Mouse (Mus musculus): ENCODE data around the gene Nup210. TPM values are rescaled to one million over a fixed set of nuclear protein-coding genes. Genes with fewer than 3 reads are reported as not detected.

The Nup210 gene
- polyA plus RNA-seq, 1 experiment from 2014 or later: 37.4 TPM

- DNase-seq (ENCODE audit: low spot score): no peak
- Histone ChIP-seq H3K27ac (ENCODE audit: low read depth, low read length) (no peak overlapping the region), H3K4me3 (ENCODE audit: low read depth, low read length) (no peak overlapping the region), H3K4me2 (ENCODE audit: low read depth, low read length, severe bottlenecking) (no peak overlapping the region), H3K36me3 (ENCODE audit: control insufficient read depth, insufficient read depth, low read length) (no peaks in the 10 kb centered on the region), H3K27me3 (ENCODE audit: control insufficient read depth, insufficient read depth, low read length) (no peaks in the 10 kb centered on the region), H3K9me3 (ENCODE audit: control insufficient read depth, low read length) (no peaks in the 10 kb centered on the region), H3K9ac (ENCODE audit: low read length) (no peak overlapping the region), H3K4me1 (replicated peaks; ENCODE audit: control insufficient read depth, insufficient read depth, low read length) (no peaks in the 10 kb centered on the region)
- WGBS: 82% methylated on average over 9 of the region's 9 CpGs
- no peak for ATAC-seq (replicated peaks; ENCODE audit: low FRiP score)
These were observed 102.3 kb downstream of the Nup210 start for GRCm38 (mm10) chr6:91014198-91014958.

DNA sequence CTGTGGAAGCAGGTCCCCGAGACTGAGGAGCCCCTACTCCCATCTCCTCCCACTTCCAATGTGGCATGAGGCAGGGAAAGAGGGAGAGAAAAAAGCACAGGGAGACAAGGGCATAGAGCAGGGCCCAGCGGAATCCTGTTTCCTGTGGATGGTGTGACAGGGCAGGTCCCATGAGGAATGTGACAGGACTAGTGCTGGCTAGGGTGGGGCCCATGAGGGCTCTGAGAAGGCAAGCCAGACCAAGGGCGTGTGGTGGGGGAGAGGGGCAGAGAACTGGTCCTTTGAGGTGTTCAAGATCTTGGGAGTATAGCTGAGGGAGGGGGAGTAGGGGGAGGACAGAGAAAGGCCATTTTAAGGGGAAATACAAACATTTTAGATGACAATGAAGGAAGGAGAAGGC lies 104.2 kb downstream of the Nup210 start:
- no peak overlapping the region for H3K4me2 ChIP-seq (ENCODE audit: low read depth, low read length, severe bottlenecking)
- no peak for ATAC-seq (replicated peaks; ENCODE audit: low FRiP score)
- H3K4me3 ChIP-seq (ENCODE audit: low read depth, low read length): no peak overlapping the region
- H3K36me3 ChIP-seq (ENCODE audit: control insufficient read depth, insufficient read depth, low read length): no peaks in the 10 kb centered on the region
- H3K27ac ChIP-seq (ENCODE audit: low read depth, low read length): no peak overlapping the region
- WGBS: 83% methylated on average over 3 of the region's 3 CpGs
- H3K9me3 ChIP-seq (ENCODE audit: control insufficient read depth, low read length): no peaks in the 10 kb centered on the region
- no peaks in the 10 kb centered on the region for H3K4me1 ChIP-seq (replicated peaks; ENCODE audit: control insufficient read depth, insufficient read depth, low read length)
- H3K9ac ChIP-seq (ENCODE audit: low read length): no peak overlapping the region
- no peak for DNase-seq (ENCODE audit: low spot score)
- no peaks in the 10 kb centered on the region for H3K27me3 ChIP-seq (ENCODE audit: control insufficient read depth, insufficient read depth, low read length)

- WGBS: 80% methylated on average over 4 of the region's 4 CpGs
- Histone ChIP-seq H3K4me2 (ENCODE audit: low read depth, low read length, severe bottlenecking) (no peak overlapping the region), H3K9me3 (ENCODE audit: control insufficient read depth, low read length) (no peaks in the 10 kb centered on the region), H3K4me1 (replicated peaks; ENCODE audit: control insufficient read depth, insufficient read depth, low read length) (no peaks in the 10 kb centered on the region), H3K27me3 (ENCODE audit: control insufficient read depth, insufficient read depth, low read length) (no peaks in the 10 kb centered on the region), H3K36me3 (ENCODE audit: control insufficient read depth, insufficient read depth, low read length) (no peaks in the 10 kb centered on the region), H3K9ac (ENCODE audit: low read length) (no peak overlapping the region), H3K4me3 (ENCODE audit: low read depth, low read length) (no peak overlapping the region), H3K27ac (ENCODE audit: low read depth, low read length) (no peak overlapping the region)
- DNase-seq (ENCODE audit: low spot score) (no peak), ATAC-seq (replicated peaks; ENCODE audit: low FRiP score) (no peak)
These were observed 105.1 kb downstream of the Nup210 start for GRCm38 (mm10) chr6:91011568-91011967.

DNA sequence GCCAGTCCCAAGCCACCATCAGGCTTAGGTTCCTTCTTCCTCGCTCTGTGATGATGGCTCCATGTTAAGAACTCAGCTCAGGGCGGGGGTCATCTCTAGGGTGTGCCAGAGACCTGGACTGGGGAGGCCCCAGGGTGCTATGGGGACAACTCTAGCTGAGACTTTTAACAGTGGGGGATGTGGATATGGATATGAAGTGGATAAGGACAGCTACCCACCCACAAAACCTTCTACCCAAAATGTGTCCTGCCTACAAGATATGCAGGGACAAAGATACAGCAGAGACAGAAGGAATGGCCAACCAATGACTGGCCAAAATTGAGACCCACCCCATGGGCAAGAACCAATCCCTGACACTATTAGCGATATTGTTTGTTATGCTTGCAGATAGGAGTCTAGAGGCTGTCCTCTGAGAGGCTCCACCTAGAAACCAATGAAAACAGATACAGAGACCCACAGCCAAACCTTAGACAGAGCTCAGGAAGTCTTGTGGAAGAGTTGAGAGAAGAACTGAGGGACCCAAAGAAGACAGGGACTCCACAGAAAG lies 108.3 kb downstream of the Nup210 start:
- Histone ChIP-seq H3K4me1 (replicated peaks; ENCODE audit: control insufficient read depth, insufficient read depth, low read length) (no peaks in the 10 kb centered on the region), H3K27me3 (ENCODE audit: control insufficient read depth, insufficient read depth, low read length) (no peaks in the 10 kb centered on the region), H3K36me3 (ENCODE audit: control insufficient read depth, insufficient read depth, low read length) (no peaks in the 10 kb centered on the region), H3K4me3 (ENCODE audit: low read depth, low read length) (no peak overlapping the region), H3K4me2 (ENCODE audit: low read depth, low read length, severe bottlenecking) (no peak overlapping the region), H3K9me3 (ENCODE audit: control insufficient read depth, low read length) (no peaks in the 10 kb centered on the region), H3K27ac (ENCODE audit: low read depth, low read length) (no peak overlapping the region), H3K9ac (ENCODE audit: low read length) (no peak overlapping the region)
- no peak for DNase-seq (ENCODE audit: low spot score)
- WGBS: 83% methylated on average over 3 of the region's 3 CpGs
- ATAC-seq (replicated peaks; ENCODE audit: low FRiP score): no peak

- H3K4me2 ChIP-seq (ENCODE audit: low read depth, low read length, severe bottlenecking): no peak overlapping the region
- H3K27ac ChIP-seq (ENCODE audit: low read depth, low read length): no peak overlapping the region
- no peak for DNase-seq (ENCODE audit: low spot score)
- H3K36me3 ChIP-seq (ENCODE audit: control insufficient read depth, insufficient read depth, low read length): no peaks in the 10 kb centered on the region
- no peaks in the 10 kb centered on the region for H3K27me3 ChIP-seq (ENCODE audit: control insufficient read depth, insufficient read depth, low read length)
- no peaks in the 10 kb centered on the region for H3K9me3 ChIP-seq (ENCODE audit: control insufficient read depth, low read length)
- H3K4me1 ChIP-seq (replicated peaks; ENCODE audit: control insufficient read depth, insufficient read depth, low read length): no peaks in the 10 kb centered on the region
- WGBS: 76% methylated on average over 2 of the region's 2 CpGs
- no peak for ATAC-seq (replicated peaks; ENCODE audit: low FRiP score)
- H3K9ac ChIP-seq (ENCODE audit: low read length): no peak overlapping the region
- H3K4me3 ChIP-seq (ENCODE audit: low read depth, low read length): no peak overlapping the region
These were observed 109.4 kb downstream of the Nup210 start for GRCm38 (mm10) chr6:91007207-91007606.

DNA sequence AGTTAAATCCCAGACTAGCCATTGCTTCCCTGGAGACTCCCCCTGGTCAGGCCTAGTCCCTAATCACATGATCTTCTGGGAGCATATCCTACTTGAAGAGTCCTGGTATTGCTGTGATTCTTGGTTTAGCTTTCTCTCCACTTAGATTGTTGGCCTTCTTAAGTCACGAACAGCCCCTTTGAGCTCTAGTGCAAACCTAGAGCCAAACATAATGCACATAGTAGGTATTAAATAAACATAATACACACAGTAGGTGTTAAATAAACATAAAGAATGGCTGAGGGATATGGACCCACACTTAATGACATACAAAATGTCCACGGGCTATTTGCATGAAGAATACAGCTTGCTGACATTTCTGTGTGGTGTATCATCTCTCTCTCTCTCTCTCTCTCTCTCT lies 112.5 kb downstream of the Nup210 start:
- Histone ChIP-seq H3K27me3 (ENCODE audit: control insufficient read depth, insufficient read depth, low read length) (no peaks in the 10 kb centered on the region), H3K36me3 (ENCODE audit: control insufficient read depth, insufficient read depth, low read length) (no peaks in the 10 kb centered on the region), H3K4me3 (ENCODE audit: low read depth, low read length) (no peak overlapping the region), H3K9ac (ENCODE audit: low read length) (no peak overlapping the region), H3K27ac (ENCODE audit: low read depth, low read length) (no peak overlapping the region), H3K4me1 (replicated peaks; ENCODE audit: control insufficient read depth, insufficient read depth, low read length) (0 out of 2 replicates have a peak, but pooled peaks cover 2% of the 10 kb centered on the region), H3K9me3 (ENCODE audit: control insufficient read depth, low read length) (no peaks in the 10 kb centered on the region), H3K4me2 (ENCODE audit: low read depth, low read length, severe bottlenecking) (no peak overlapping the region)
- WGBS: 90% methylated on average over 2 of the region's 2 CpGs
- no peak for ATAC-seq (replicated peaks; ENCODE audit: low FRiP score)
- no peak for DNase-seq (ENCODE audit: low spot score)

- H3K4me2 ChIP-seq (ENCODE audit: low read depth, low read length, severe bottlenecking): no peak overlapping the region
- H3K9me3 ChIP-seq (ENCODE audit: control insufficient read depth, low read length): no peaks in the 10 kb centered on the region
- H3K4me1 ChIP-seq (replicated peaks; ENCODE audit: control insufficient read depth, insufficient read depth, low read length): 0 out of 2 replicates have a peak, but pooled peaks cover 2% of the 10 kb centered on the region
- DNase-seq (ENCODE audit: low spot score) (no peak), ATAC-seq (replicated peaks; ENCODE audit: low FRiP score) (no peak)
- no peaks in the 10 kb centered on the region for H3K36me3 ChIP-seq (ENCODE audit: control insufficient read depth, insufficient read depth, low read length)
- H3K27me3 ChIP-seq (ENCODE audit: control insufficient read depth, insufficient read depth, low read length): no peaks in the 10 kb centered on the region
- no peak overlapping the region for H3K4me3 ChIP-seq (ENCODE audit: low read depth, low read length)
- H3K27ac ChIP-seq (ENCODE audit: low read depth, low read length): no peak overlapping the region
- H3K9ac ChIP-seq (ENCODE audit: low read length): no peak overlapping the region
- WGBS: 33% methylated on average over 3 of the region's 3 CpGs
These were observed 113.2 kb downstream of the Nup210 start for GRCm38 (mm10) chr6:91003310-91003995.

- no peak overlapping the region for H3K9ac ChIP-seq (ENCODE audit: low read length)
- H3K4me1 ChIP-seq (replicated peaks; ENCODE audit: control insufficient read depth, insufficient read depth, low read length): 0 out of 2 replicates have a peak, but pooled peaks cover 2% of the 10 kb centered on the region
- no peaks in the 10 kb centered on the region for H3K27me3 ChIP-seq (ENCODE audit: control insufficient read depth, insufficient read depth, low read length)
- H3K4me2 ChIP-seq (ENCODE audit: low read depth, low read length, severe bottlenecking): no peak overlapping the region
- H3K9me3 ChIP-seq (ENCODE audit: control insufficient read depth, low read length): no peaks in the 10 kb centered on the region
- no peaks in the 10 kb centered on the region for H3K36me3 ChIP-seq (ENCODE audit: control insufficient read depth, insufficient read depth, low read length)
- no peak overlapping the region for H3K27ac ChIP-seq (ENCODE audit: low read depth, low read length)
- WGBS: 39% methylated on average over 7 of the region's 7 CpGs
- H3K4me3 ChIP-seq (ENCODE audit: low read depth, low read length): no peak overlapping the region
- ATAC-seq (replicated peaks; ENCODE audit: low FRiP score): no peak
- no peak for DNase-seq (ENCODE audit: low spot score)
These were observed 115.1 kb downstream of the Nup210 start for GRCm38 (mm10) chr6:91001566-91001965.
